Mouse (Mus musculus) left cerebral cortex, postnatal 36 days (tissue): ENCODE measurements around the gene Hist1h4h. TPM values are rescaled to one million over a fixed set of nuclear protein-coding genes. Genes with fewer than 3 reads are reported as not detected.
"Not testable (repeated sequence)": the region's sequence is repeated elsewhere in the genome, so short reads cannot be mapped to it uniquely, and the experiment has no call there.

Source experiments
- DNase-seq, 2 experiments: peaks; one replicate each; pipeline ENCODE4 v3.0.0; 2021 to 2022; ENCODE audit warnings: low spot score in 2 of 2, mixed read lengths in 1 of 2
- intact Hi-C: fragments of 180-260 bp; cut with DNase I; formaldehyde crosslinking; loops from one replicate; pipeline ENCODE4 v1.15.1; 2025
- total RNA-seq, 2 experiments: library from RNA; stranded (reverse); gene quantifications; 2 replicates each; pipeline ENCODE4 v1.2.3; 2021

The Hist1h4h gene
- total RNA-seq, 2 experiments from 2014 or later, result 319 to 326 TPM

GRCm38 (mm10) chr13:23544787-23545120, 13.9 kb downstream of the Hist1h4h start:
- intact Hi-C loops, result not testable (repeated sequence)
- peak; percentile 27 to 28 for DNase-seq

GRCm38 (mm10) chr13:23546694-23547093, 15.8 kb downstream of the Hist1h4h start:
- DNase-seq, result no peak
- intact Hi-C loops, result no loop called here

- no peak for DNase-seq
- intact Hi-C loops, result no loop called here
Observed at GRCm38 (mm10) chr13:23550761-23551145, 19.9 kb downstream of the Hist1h4h start.

GRCm38 (mm10) chr13:23551146-23551834, 20.4 kb downstream of the Hist1h4h start, which contains the start of gene Hist1h4f:
Gene Hist1h4f (minus strand): TSS chr13:23551648.
- intact Hi-C loops, result not testable (repeated sequence)
- peak; percentile 91 to 93 for DNase-seq

GRCm38 (mm10) chr13:23551931-23552914, 21.4 kb downstream of the Hist1h4h start:
- DNase-seq, result no peak
- intact Hi-C loops, result no loop called here

- intact Hi-C loops, result no loop called here
- DNase-seq, result no peak
Observed at GRCm38 (mm10) chr13:23552962-23553361, 22.1 kb downstream of the Hist1h4h start, which contains the start of gene Hist1h1d. Gene Hist1h1d (plus strand): TSS chr13:23553262.

GRCm38 (mm10) chr13:23554393-23554792, 23.5 kb downstream of the Hist1h4h start:
- no peak for DNase-seq
- intact Hi-C loops, result no loop called here

GRCm38 (mm10) chr13:23554925-23555838, 24.3 kb downstream of the Hist1h4h start:
- DNase-seq, result peak; percentile 80 to 81
- intact Hi-C loops, result no loop called here

- peak; percentile 69 to 70 for DNase-seq
- intact Hi-C loops, result no loop called here
Observed at GRCm38 (mm10) chr13:23555839-23556416, 25.1 kb downstream of the Hist1h4h start.

GRCm38 (mm10) chr13:23556906-23557305, 26.1 kb downstream of the Hist1h4h start:
- intact Hi-C loops, result no loop called here
- DNase-seq, result no peak

- intact Hi-C loops, result not testable (repeated sequence)
Observed at GRCm38 (mm10) chr13:23560699-23561098, 29.8 kb downstream of the Hist1h4h start.

GRCm38 (mm10) chr13:23561531-23561882, 30.7 kb downstream of the Hist1h4h start:
- intact Hi-C loops, DNase-seq: not testable (repeated sequence)

More at GRCm38 (mm10) chr13:23560699-23561098, 29.8 kb downstream of the Hist1h4h start:
- DNase-seq, result not testable (repeated sequence)

GRCm38 (mm10) chr13:23561883-23562659, 31.2 kb downstream of the Hist1h4h start, which contains the start of gene Hist1h3e:
Gene Hist1h3e (minus strand): TSS chr13:23562369.
- intact Hi-C loops, result not testable (repeated sequence)
- DNase-seq, result peak; percentile 94 to 95

GRCm38 (mm10) chr13:23562699-23563462, 32.0 kb downstream of the Hist1h4h start:
- intact Hi-C loops, result no loop called here
- DNase-seq, result peak in 1 of 2 experiments; percentile 43

GRCm38 (mm10) chr13:23564482-23564881, 33.6 kb downstream of the Hist1h4h start:
- intact Hi-C loops, result no loop called here
- no peak for DNase-seq

GRCm38 (mm10) chr13:23570261-23571021, 39.6 kb downstream of the Hist1h4h start:
- DNase-seq, result peak in 1 of 2 experiments; percentile 82
- intact Hi-C loops, result not testable (repeated sequence)

GRCm38 (mm10) chr13:23571022-23571503, 40.2 kb downstream of the Hist1h4h start, which contains the start of the genes Hist1h2ae and Hist1h2bg:
Gene Hist1h2ae (minus strand): TSS chr13:23571220.
Gene Hist1h2bg (plus strand): TSS chr13:23571396.
- intact Hi-C loops, result no loop called here
- peak; percentile 62 to 81 for DNase-seq
